Mouse (Mus musculus) neutrophil, adult 5-6 weeks (primary cell): ENCODE data around the gene Slc25a24. TPM values are rescaled to one million over a fixed set of nuclear protein-coding genes. Genes with fewer than 3 reads are reported as not detected.

ENCODE experiments used
- ATAC-seq: fragments of 151-379, 151-347 bp; 2 replicates; pipeline ENCODE4 v1.8.0; 2017; ENCODE audit warnings: mild to moderate bottlenecking, moderate TSS enrichment; ENCODE audit not compliant: insufficient number of reproducible peaks, poor library complexity, low FRiP score, severe bottlenecking; ENCODE audit errors: extremely low read depth
- total RNA-seq: library from RNA; stranded (forward); fragments of 200-1000 nt; gene quantifications from 2 replicates; pipeline ENCODE4 v1.2.3, GENCODE M21; 2017

Gene Slc25a24
- total RNA-seq, 1 experiment from 2014 or later: 17.8 TPM

DNA sequence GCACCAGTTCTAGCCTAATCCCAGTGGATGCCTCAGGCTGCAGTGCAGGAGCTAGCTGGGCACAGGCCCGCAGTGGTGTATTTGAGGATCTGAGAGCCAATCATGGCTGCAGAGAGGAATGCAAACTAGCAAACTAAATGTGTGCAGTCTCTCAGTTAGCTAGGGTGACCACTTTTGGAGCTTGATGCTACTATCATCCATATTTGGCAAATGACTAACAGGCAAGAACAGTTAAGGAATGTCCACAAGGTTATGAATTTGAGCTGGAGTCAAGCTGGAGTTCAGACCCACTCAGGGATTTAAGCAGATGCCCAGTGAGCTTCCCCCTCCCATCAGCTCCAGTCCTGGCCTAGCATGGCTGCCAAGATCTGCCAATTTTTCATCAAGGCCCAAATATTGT lies 41.7 kb downstream of the Slc25a24 start:
- no peak for ATAC-seq

DNA sequence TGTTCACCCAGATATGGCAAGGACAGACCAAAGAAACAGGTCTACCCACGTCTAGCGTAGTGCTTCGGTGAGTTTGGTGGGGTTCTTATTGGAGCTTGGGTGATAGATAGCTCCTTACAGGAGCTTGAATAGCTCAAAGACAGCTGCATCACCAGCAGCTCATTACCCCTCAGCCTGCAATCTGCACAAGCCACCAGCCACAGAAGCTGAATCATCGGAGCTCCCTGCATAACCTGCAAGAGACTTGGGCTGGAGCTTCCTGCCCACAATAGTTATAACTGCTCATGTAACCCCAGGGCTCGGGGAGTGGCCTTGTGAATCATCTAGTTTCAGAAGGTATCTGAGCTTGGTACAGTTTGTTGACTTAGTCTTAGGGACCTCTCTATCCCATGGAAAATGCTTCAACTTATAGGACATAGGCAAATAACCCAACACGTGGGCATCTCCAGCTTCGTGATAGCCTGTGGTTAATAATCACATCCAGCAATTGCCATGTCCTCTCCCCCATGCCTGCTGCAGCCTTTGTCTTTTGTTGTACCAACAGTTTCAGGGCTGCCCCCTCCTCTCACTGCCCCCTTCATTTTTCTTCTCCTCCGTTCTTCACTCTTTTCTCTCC lies 42.4 kb downstream of the Slc25a24 start:
- no peak for ATAC-seq

DNA sequence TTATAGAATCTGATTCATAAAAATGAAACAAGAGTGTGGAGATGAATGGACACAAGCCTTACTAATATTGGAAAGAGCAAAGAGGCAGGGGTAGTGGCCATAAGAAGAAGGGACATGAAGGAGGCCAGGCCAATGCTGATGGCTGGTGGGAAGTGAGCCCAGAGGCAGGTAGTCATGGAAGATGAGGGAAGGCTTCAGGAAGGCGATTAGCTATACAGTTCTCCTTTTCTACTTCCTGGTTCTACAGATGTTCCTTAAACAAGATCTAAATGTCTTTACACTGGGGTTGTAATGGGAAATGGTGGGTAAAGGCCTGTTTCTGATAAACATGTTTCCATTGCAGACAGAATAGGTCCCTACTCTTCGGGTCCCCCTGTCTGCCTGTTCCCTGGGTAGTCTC lies 46.2 kb downstream of the Slc25a24 start:
- ATAC-seq: no peak

DNA sequence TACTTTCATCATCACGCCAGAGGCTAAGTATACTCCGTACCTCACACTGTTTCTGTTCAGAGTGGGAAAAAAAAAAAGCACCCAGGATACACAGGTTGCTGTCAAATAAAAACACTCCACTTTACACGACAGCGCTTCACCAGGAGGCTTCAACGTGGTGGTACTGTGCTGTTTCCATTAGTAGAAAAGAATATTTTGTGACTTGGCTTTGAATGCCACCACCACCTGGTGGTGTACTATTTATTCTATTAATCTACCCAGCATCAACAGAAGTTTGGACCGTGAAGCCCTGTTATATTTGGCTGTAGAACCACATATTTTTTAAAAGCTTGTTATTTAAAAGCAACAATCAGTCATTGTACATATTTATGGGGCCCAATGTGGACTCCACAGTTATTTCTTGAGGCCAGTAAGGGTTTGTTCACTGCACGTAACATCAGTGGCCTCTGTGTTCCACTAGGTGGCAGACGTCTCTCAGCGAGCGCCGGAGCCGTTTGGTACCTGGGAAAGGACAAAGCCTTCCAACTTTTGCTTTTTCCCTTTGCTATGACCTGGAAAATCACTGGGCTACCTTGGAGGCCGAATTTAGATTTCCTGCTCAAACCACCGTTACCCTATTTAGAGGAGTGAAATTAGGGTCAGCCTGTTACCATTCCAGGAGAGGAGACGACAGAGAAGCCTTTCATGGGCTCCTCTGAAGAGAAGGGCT lies 48.3 kb downstream of the Slc25a24 start:
- peak; percentile 78 for ATAC-seq

DNA sequence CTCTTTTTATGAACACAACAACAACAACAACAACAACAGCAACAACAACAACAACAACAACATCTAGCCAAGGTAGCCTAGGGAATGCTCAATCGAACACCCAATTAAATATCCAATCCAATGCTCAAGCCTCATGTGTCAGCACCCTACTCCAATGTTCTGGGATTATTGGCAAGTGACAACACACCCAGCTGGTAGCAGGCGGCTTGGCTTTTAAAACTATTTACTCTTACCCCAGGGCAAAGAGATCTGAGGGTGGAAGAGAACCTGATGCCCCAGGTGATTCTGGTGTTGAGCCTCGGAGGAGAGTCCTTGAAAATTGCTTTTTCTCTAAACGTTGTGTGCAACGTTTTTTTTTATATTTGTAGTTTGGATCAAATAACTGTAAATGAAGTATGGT lies 51.4 kb downstream of the Slc25a24 start:
- no peak for ATAC-seq

DNA sequence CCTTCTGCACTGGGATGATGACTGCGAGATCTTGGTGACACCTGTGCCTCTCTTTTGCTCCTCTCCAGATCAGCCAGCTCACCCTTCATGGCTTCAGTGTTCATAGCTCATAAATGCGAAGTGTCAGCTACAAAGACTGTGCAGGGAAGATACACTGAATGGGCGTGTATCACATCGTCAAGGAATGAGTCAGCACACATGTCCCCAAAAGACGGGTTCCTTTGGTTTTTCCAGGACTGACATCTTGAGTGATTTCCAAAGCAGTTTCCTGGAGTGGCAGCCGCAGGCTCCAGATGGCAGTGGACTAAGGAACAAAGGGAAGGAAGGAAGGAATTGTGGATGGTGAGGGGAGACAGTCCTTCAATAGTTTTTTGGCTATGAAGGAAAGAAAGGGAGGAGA lies 55.8 kb downstream of the Slc25a24 start:
- no peak for ATAC-seq

DNA sequence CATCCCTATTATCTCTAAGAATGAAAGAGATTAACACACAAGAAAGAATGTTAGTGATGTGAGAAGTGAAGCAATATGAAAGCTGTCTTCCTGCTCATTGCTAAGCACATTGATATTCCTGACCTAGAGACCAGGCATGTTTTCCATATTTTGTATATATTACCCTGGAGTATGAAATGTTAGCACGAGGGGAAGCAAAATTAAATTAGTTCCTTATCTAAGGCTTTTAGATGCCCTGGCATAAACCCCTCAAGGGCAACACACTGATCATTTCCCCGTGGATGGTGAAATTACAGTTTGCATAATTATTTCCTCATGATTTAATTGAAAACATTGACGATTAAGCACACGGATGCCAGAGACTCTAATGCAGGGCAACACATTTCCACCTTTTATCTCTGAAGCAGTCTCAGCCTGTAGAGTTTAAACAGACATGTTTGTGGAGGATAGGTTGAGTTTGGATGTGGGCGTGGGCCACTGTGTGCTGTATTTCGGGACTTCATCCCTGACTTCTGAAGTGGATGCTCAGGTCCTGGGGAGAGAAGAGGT lies 56.7 kb downstream of the Slc25a24 start:
- no peak for ATAC-seq

DNA sequence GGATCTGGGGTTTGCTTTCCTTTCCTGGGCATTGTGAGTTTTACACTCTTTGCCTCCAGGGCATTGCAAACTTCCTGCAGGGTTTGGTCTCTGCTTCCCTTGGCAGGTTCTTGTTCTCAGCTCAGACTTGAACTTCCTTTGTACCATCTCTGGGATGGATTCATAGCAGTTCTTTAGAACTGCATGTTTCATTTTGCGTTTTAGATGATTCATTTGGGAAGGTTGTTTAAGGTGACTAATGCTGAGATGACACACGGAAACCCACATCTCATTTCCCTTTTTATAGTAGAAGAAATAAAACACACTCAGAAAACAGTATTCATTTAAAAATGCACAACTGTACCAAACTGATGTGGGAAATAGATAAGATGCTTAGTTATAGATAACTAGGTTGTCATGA lies 73.2 kb downstream of the Slc25a24 start:
- ATAC-seq: no peak

DNA sequence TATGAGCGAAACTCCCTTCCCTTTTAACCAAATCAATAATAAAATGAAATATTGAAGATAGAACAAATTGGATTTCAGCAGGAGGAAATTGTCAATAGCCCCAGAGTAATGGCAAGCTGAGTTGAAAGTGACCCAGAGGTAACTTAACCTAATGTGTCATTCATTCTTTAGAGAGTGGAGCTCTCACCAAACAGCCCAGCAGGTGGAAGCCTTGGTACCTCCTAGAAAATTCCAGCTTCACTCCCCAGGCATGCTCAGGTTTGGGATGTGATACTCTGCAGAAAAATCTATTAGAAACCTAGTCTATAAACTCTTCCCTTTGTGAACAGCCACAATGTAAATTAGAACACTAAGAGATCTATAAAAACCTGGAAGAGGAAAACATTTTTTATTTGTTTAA lies 76.3 kb downstream of the Slc25a24 start:
- no peak for ATAC-seq

DNA sequence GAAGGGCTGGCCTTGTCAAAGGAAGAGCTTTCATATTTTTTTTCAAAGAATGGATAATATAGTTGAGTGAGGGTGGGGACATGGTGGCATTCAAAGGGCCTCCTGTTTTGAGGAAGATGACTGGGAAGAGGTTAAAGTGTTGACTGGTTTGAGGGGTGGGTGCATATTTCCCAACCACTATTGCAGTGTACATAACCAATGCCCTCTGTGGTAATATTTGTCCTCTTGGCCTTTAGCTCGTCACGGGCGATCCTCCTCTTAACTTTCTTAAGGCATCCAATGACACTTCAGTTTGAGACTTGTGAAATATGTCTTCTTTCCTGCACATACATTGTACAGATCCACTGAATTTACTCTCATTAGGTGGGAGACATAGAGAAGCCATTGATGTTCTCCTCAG lies 89.4 kb downstream of the Slc25a24 start:
- ATAC-seq: no peak

DNA sequence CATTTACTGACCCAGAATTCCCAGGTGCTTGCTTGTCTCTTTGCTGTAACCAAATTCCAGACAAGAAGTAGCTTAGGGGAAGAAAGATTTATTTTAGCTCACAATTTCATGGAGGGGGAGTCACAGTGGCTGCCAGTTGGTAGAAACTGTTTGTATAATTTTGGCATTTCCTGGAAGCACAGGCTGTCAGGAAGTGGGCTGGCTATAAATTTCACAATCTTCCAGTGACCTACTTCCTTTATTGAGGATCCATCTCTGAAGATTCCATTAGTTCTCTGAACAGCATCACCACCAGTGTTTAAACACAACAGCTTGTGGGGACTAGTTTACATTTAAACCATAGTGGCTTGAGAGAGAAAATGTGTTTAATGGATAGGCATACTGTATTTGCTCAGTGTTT lies 93.4 kb downstream of the Slc25a24 start:
- ATAC-seq: no peak

Other genes with a start within 250 kb of the Slc25a24 start
- gene Fndc7, start 233.1 kb upstream of the Slc25a24 start, total RNA-seq: 0.47 and 0.74 TPM in 2 replicates
- gene Prpf38b, start 211.4 kb upstream of the Slc25a24 start, total RNA-seq: 333 and 503 TPM in 2 replicates
- 0.37 TPM in 1 of 2 replicates, not detected in the other for gene Henmt1, start 183.3 kb upstream of the Slc25a24 start, total RNA-seq
- not detected in 2 replicates for gene Gm9857, start 182.7 kb upstream of the Slc25a24 start, total RNA-seq
- 19.4 and 22.7 TPM in 2 replicates for gene Fam102b, start 95.5 kb upstream of the Slc25a24 start, total RNA-seq
- not detected in 2 replicates for gene Slc25a54, start 42.7 kb upstream of the Slc25a24 start, total RNA-seq
- 44.2 and 54.9 TPM in 2 replicates for gene Vav3, start 217.5 kb downstream of the Slc25a24 start, total RNA-seq